Mouse (Mus musculus): ENCODE results near the gene Rab7. TPM values are rescaled to one million over a fixed set of nuclear protein-coding genes. Genes with fewer than 3 reads are reported as not detected.

The Rab7 gene
- polyA plus RNA-seq, 1 experiment from 2014 or later, result 345 TPM

DNA sequence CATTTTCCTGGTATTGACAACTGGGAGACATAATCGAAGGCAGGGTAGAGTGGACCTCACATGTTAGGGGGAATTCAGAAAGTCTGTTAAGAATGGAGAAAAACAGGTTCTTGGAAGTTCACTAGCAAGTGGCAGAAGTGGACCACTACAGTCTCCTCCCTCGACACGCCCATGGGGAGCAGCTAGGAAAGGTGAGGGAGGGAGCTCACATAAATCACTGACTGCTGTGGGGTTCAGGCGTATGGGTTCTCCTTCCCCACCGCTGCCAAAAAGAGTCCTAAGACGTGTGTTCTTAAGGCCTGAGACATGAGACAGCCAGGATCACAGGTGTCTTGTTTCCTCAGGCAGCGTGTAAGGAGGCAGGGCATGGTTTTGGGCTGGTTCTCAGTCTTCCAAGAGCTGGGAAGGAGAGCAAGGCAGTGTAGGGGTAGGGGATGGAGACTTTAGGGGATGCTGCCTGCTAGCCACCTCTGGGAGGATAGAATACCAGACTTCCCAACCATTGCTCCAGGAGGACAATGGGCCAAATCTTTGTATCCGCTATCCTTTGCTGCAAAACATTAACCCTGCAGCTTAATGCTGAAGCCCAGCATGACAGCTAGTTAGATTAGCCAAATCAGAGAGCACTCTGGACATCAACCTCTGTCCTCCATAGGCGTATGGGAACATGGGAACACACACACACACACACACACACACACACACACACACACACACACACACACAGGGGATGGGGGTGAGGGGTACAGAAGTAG is 9.2 kb upstream of the Rab7 start:
- ChIA-PET POLR2A (interaction anchor here (1.1 kb wide), 1 partner anchor 9 kb away, joined by 3 read pairs; no protein-coding TSS in a partner anchor), CTCF (interaction anchor here (0.6 to 1.0 kb wide), 2 partner anchors 48 to 344 kb away, joined by 3 read pairs; no protein-coding TSS in a partner anchor)
- ATAC-seq, result no peak
- in situ Hi-C loops (cut with MboI; ENCODE audit: low pct_unique_long_range_greater_than_20kb), result no loop called here
- H3K27me3 ChIP-seq, result no peaks in the 10 kb centered on the region
- no peak for DNase-seq (ENCODE audit: low read depth, low spot score)
- TF ChIP-seq CTCF (IDR thresholded peaks at IDR 0.05), result no peak

DNA sequence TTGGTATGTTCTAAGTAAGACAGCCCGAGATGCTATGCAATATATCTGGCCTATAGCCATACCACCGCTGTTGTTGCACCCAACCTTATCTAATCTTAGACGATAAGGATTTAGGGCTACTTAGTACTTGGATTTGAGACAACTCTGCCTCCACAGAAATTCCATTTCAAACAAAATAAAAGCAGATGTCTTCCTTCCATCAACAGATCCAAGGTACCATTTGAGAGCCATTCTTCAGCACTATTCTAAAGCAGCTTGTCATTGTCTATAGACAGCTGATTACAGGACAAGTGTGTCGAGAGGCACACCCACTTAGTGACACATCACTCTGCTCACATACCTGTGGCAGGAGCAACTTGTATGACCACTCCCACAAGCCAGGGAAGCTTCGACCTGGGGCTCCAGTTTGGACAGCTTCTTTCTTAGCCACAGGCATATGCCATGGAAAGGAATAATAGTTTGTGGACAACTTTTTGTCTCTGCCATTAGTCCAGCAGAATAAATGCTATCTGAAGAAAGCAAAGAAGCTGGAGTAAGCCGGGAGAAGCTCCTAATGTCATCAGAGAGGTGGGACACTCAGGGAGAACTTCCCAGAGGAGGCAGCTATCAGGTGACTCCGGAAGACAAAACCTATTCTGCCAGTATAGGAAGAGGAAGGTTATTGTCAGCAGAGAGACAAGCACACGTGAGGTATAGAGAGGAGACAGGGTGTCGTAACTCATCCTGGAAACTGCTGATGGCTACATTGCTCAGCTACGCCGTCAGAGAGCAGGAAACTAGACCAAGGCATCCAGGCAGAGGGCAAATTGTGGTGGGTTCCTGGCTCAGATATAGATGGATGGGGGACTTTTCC is 8.4 kb upstream of the Rab7 start:
- DNase-seq (ENCODE audit: low read depth, low spot score) (no peak), ATAC-seq (no peak)
- ChIA-PET POLR2A (interaction anchor here (1.1 kb wide), 1 partner anchor 8 kb away, joined by 3 read pairs; no protein-coding TSS in a partner anchor), CTCF (interaction anchor here (1.0 kb wide), 1 partner anchor 47 kb away, joined by 3 read pairs; no protein-coding TSS in a partner anchor)
- in situ Hi-C loops (cut with MboI; ENCODE audit: low pct_unique_long_range_greater_than_20kb), result no loop called here
- TF ChIP-seq CTCF (IDR thresholded peaks at IDR 0.05), result no peak
- H3K27me3 ChIP-seq, result no peaks in the 10 kb centered on the region

DNA sequence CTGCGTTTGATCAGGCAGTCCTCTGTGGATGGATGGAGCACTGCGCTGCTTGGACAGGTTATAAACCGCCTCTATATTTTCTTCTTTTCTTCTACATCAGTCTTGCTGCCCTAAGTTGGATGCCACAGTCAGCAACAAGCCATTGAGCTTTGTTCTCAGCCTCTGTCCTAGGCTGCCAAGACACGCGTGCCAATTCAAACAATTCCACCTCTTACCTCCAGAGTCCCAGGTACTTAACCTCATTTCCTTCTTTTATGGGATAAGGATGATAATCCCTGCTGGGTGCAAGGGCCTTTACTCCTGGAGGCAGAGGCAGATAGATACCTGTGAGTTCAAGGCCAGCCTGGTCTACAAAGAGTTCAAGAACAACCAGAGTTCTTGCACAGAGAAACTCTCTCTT is 6.1 kb upstream of the Rab7 start:
- DNase-seq (ENCODE audit: low read depth, low spot score), result no peak
- CTCF ChIA-PET, result interaction anchor here (2.8 kb wide), 1 partner anchor 11 kb away, joined by 11 read pairs; no protein-coding TSS in a partner anchor
- TF ChIP-seq CTCF (IDR thresholded peaks at IDR 0.05), result no peak
- in situ Hi-C loops (cut with MboI; ENCODE audit: low pct_unique_long_range_greater_than_20kb), result no loop called here
- ATAC-seq, result no peak
- H3K27me3 ChIP-seq, result no peaks in the 10 kb centered on the region
- POLR2A ChIA-PET, result no interaction called here

DNA sequence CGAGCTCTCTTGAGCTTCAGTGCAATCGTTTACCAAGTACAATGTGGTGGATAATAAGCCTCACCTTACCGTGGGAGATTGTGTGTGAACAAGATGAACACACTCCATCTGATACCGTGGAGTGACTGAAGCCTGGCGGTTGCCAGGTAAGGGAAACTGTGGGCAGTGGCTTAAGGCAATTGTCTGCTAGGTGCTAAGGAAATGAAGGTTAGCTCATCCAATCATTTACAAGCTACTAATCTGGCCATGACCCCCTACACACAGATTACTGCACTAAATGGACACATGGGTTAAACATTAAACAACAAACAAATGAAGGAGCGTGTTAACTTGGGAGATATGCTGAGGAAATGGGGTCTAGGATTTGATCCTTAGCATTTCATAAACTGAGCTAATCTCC is 3.9 kb upstream of the Rab7 start:
- CTCF ChIA-PET, result interaction anchor here (1.2 to 2.3 kb wide), 2 partner anchors 10 to 13 kb away, joined by 3 to 4 read pairs; no protein-coding TSS in a partner anchor
- ATAC-seq (no peak), DNase-seq (ENCODE audit: low read depth, low spot score) (no peak)
- POLR2A ChIA-PET, result no interaction called here
- in situ Hi-C loops (cut with MboI; ENCODE audit: low pct_unique_long_range_greater_than_20kb), result no loop called here
- H3K27me3 ChIP-seq, result no peaks in the 10 kb centered on the region
- TF ChIP-seq CTCF (IDR thresholded peaks at IDR 0.05), result no peak

DNA sequence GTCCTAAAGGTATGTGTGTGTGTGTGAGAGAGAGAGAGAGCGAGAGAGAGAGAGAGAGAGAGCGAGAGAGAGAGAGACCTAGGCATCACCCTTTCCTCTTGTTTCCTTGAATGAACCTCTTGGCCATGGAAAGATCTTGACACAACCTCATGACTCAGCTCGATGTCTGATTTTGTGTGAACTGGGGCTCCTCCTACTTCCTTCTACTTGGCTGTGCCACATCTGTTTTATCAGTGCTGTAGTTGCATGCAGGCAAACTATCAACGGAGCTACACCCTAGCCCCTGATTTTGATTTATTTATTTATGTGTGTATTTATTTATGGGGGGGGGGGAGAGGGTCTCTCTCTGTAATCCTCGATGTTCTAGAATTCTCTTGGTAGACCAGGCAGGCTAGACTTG is 2.8 kb upstream of the Rab7 start:
- ATAC-seq (no peak), DNase-seq (ENCODE audit: low read depth, low spot score) (no peak)
- ChIA-PET CTCF (interaction anchor here (2.3 kb wide), 1 partner anchor 11 kb away, joined by 4 read pairs; no protein-coding TSS in a partner anchor), POLR2A (no interaction called here)
- TF ChIP-seq CTCF (IDR thresholded peaks at IDR 0.05), result no peak
- in situ Hi-C loops (cut with MboI; ENCODE audit: low pct_unique_long_range_greater_than_20kb), result no loop called here
- no peaks in the 10 kb centered on the region for H3K27me3 ChIP-seq

DNA sequence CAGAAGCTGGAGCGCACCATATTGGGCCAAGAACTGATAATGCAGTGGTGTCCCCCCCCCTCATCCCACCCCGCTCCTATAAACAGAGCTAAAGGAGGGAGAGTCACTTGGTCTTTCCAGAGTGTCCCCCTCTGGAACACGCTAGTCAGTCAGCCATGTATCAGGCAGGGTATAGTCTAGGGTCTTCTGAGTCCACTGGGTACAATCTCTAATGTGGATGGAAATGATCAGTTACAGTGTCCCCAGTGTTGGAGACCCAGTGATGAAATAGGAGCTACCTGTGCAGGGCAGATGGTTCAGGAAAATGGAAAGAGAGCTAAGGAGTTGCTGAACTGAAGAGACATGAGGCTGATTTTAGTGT is 316 bp upstream of the Rab7 start:
- no peaks in the 10 kb centered on the region for H3K27me3 ChIP-seq
- in situ Hi-C loops (cut with MboI; ENCODE audit: low pct_unique_long_range_greater_than_20kb), result no loop called here
- ATAC-seq, result no peak
- ChIA-PET POLR2A (interaction anchor here (0.8 to 1.4 kb wide), 3 partner anchors 9 to 71 kb away, joined by 3 to 4 read pairs (median 3); no protein-coding TSS in a partner anchor), CTCF (interaction anchor here (1.3 kb wide), 1 partner anchor 16 kb away, joined by 3 read pairs; no protein-coding TSS in a partner anchor)
- TF ChIP-seq CTCF (IDR thresholded peaks at IDR 0.05), result no peak
- DNase-seq (ENCODE audit: low read depth, low spot score), result no peak

DNA sequence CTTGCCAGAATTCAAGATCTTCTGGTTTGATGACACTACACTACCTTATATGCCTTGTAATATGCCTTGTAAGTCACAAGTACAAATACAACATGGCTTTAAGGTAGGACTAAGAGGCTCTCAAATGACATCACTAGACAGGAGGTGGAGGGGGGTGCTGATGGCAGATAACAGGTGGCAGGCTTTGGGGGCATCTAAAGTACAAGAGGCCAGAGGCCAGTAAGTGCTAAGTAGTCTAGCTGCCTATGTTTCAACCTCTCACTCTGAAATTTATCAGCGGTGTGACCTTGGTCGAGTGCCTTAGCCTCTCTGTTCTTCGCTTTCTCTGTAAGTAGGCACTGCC is 865 bp downstream of the Rab7 start:
- DNase-seq (ENCODE audit: low read depth, low spot score) (no peak), ATAC-seq (peak; percentile 29)
- POLR2A ChIA-PET, result interaction anchor here (0.9 to 1.4 kb wide), 2 partner anchors 25 to 72 kb away, joined by 3 to 4 read pairs; no protein-coding TSS in a partner anchor
- no peak for TF ChIP-seq CTCF (IDR thresholded peaks at IDR 0.05)
- in situ Hi-C loops (cut with MboI; ENCODE audit: low pct_unique_long_range_greater_than_20kb), result no loop called here
- CTCF ChIA-PET, result interaction anchor here (1.3 kb wide), 1 partner anchor 17 kb away, joined by 3 read pairs; no protein-coding TSS in a partner anchor
- H3K27me3 ChIP-seq, result no peaks in the 10 kb centered on the region

DNA sequence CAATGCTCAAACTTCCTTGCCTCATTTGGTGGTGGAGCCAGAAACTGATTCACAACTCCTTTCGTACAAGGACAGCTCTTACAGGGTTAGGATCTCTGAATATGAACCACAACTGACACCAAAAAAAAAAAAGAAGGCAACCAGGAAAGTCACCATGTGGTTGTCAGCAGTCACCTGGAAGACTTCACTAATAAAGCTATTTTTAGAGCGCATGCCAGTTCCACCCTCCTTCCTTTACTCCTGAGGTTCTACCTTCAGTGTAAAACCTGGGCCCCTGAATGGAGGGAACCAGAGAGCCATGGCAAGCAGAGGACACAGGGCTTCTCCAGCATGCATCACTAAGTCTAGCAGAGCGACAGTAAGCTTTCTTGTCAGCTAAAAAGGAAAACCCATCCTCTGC is 2.7 kb downstream of the Rab7 start:
- DNase-seq (ENCODE audit: low read depth, low spot score), result no peak
- no peaks in the 10 kb centered on the region for H3K27me3 ChIP-seq
- in situ Hi-C loops (cut with MboI; ENCODE audit: low pct_unique_long_range_greater_than_20kb), result no loop called here
- ChIA-PET CTCF (no interaction called here), POLR2A (no interaction called here)
- TF ChIP-seq CTCF (IDR thresholded peaks at IDR 0.05), result no peak
- no peak for ATAC-seq

DNA sequence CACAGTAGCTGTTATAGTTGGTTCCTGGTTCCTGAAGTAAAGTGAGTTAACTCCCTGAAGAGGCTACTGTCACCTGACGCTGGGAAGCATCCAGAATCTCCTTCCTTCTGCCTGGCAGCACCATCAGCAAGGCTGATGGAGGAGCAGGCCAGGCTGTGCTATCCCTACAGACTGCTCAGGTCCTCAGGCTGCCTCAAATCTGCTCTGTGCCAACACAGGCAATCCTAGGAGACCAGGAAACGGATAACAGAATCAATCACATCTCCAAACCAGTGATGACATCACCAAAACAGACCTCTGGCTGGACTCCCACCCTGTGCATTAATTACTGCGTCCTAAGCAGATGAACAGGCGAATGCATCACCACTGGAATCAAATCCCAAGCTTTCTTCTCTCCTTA is 3.8 kb downstream of the Rab7 start:
- no peaks in the 10 kb centered on the region for H3K27me3 ChIP-seq
- ChIA-PET CTCF (no interaction called here), POLR2A (no interaction called here)
- in situ Hi-C loops (cut with MboI; ENCODE audit: low pct_unique_long_range_greater_than_20kb), result no loop called here
- ATAC-seq, result no peak
- TF ChIP-seq CTCF (IDR thresholded peaks at IDR 0.05), result no peak
- DNase-seq (ENCODE audit: low read depth, low spot score), result no peak

DNA sequence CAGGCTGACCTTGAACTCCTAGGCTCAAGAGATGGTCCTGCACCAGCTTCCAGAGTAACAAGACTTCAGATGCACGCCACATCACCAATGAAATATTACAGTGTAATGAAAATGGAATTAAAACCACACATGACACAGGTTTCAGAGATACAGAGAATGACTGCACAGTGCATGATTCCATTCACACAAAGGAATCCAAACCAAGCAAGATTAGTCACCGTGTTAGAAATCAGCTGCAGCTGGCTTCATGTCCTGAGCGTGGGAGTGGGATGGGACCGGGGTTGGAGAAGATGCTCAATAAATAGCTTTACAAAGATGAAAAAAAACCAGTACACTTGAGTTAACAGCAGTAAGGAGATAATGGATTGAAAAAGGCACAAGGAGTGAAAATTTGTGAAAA is 5.6 kb downstream of the Rab7 start:
- no peak for ATAC-seq
- ChIA-PET CTCF (interaction anchor here (2.0 kb wide), 1 partner anchor 46 kb away, joined by 5 read pairs; no protein-coding TSS in a partner anchor), POLR2A (no interaction called here)
- DNase-seq (ENCODE audit: low read depth, low spot score), result no peak
- TF ChIP-seq CTCF (IDR thresholded peaks at IDR 0.05), result no peak
- H3K27me3 ChIP-seq, result no peaks in the 10 kb centered on the region
- in situ Hi-C loops (cut with MboI; ENCODE audit: low pct_unique_long_range_greater_than_20kb), result no loop called here
